Mouse (Mus musculus) heart, postnatal 0 days (tissue): ENCODE measurements around the gene Marcks.

Experiments
- CTCF ChIP-seq: IDR thresholded peaks from 2 replicates; pipeline ENCODE4 v1.5.1; 2016; ENCODE audit warnings: antibody characterized with exemption, control low read depth, low read depth
- EP300 ChIP-seq: IDR thresholded peaks from 2 replicates; pipeline ENCODE4 v1.6.1; 2016; ENCODE audit warnings: antibody characterized with exemption, low read depth

DNA sequence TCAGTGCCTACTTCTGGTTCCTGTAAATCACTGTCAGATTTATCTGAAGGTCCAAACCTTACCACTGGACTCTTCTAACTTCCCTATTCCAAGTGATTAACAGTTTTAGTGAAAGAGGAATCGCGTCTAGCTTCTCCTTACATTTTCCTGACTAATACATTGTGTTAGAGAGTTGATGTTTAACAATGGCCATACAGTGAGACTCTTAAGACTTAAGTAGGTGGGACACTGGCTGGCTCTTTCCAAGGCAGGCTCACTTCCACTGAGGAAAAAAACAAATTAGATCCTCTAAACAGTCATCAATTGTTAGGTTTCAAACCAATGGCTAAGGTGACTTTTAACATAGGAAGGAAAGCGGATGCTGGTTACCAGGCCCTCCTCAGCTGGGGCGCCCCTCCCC, 25.9 kb downstream of the Marcks start:
- TF ChIP-seq CTCF: no peak
- no peak for TF ChIP-seq EP300
